Mouse (Mus musculus) olfactory bulb, adult 2 months (tissue): ENCODE measurements at regions not wholly inside any gene's neighbourhood (a gene's known extent, or its start where the extent isn't known, plus 50 kb on each side); places are given as distances from the start of the nearest gene placed in this dataset.

ENCODE experiments used
- CTCF ChIP-seq: fragments of 200-500 bp; IDR thresholded peaks from 2 replicates; pipeline ENCODE4 v1.5.1; 2012; ENCODE audit warnings: low read depth, mild to moderate bottlenecking, low read length, moderate library complexity; ENCODE audit not compliant: insufficient read depth
- POLR2A ChIP-seq: fragments of 200-500 bp; IDR thresholded peaks from 2 replicates; pipeline ENCODE4 v1.6.1; 2012; ENCODE audit warnings: mild to moderate bottlenecking, low read depth, low read length, moderate library complexity; ENCODE audit not compliant: insufficient read depth

GRCm38 (mm10) chr16:31609394-31610172, 53.7 kb upstream of the Dlg1 start:
- TF ChIP-seq CTCF (no peak), POLR2A (no peak)
